Mouse (Mus musculus) hindbrain, embryonic 12.5 days (tissue): Measurements from ENCODE around the gene Higd2a. TPM values are rescaled to one million over a fixed set of nuclear protein-coding genes. Genes with fewer than 3 reads are reported as not detected.
"Not testable (repeated sequence)": the region's sequence is repeated elsewhere in the genome, so short reads cannot be mapped to it uniquely, and the experiment has no call there.

Experiments used
- ATAC-seq: fragments of 200-750 bp; cut with Nextera tagmentation; 2 replicates; pipeline ENCODE4 v1.8.0; 2017; ENCODE audit warnings: moderate TSS enrichment; ENCODE audit not compliant: low FRiP score
- H3K27ac ChIP-seq: fragments of 300-500 bp; sonication (generic); 2 replicates; pipeline ENCODE4 v1.5.1; 2016; ENCODE audit warnings: mild to moderate bottlenecking
- H3K27me3 ChIP-seq: fragments of 300-500 bp; sonication (generic); 2 replicates; pipeline ENCODE4 v1.6.1; 2016; ENCODE audit warnings: mild to moderate bottlenecking
- H3K36me3 ChIP-seq: fragments of 300-500 bp; sonication (generic); 2 replicates; pipeline ENCODE4 v1.6.1; 2016; ENCODE audit warnings: mild to moderate bottlenecking
- H3K4me1 ChIP-seq: fragments of 300-500 bp; sonication (generic); 2 replicates; pipeline ENCODE4 v1.6.1; 2016
- H3K4me2 ChIP-seq: fragments of 300-500 bp; sonication (generic); replicated peaks from 2 replicates; pipeline ENCODE4 v1.6.1; 2016; ENCODE audit warnings: mild to moderate bottlenecking
- H3K4me3 ChIP-seq: fragments of 300-500 bp; sonication (generic); 2 replicates; pipeline ENCODE4 v1.5.1; 2016; ENCODE audit warnings: mild to moderate bottlenecking
- H3K9ac ChIP-seq: fragments of 300-500 bp; sonication (generic); 2 replicates; pipeline ENCODE4 v1.6.1; 2016; ENCODE audit warnings: mild to moderate bottlenecking, moderate library complexity
- H3K9me3 ChIP-seq: fragments of 300-500 bp; sonication (generic); replicated peaks from 2 replicates; pipeline ENCODE4 v1.6.1; 2016; ENCODE audit warnings: mild to moderate bottlenecking
- WGBS: fragments of 180-500 bp; shearing (Covaris S2); methylation state at CpG from one replicate; pipeline ENCODE4 v1.1.7; 2016; 5-methylcytosine and 5-hydroxymethylcytosine counted together
- polyA plus RNA-seq: library from polyadenylated mRNA; unstranded; fragments of >200 nt; fragmentation: Nextera tagmentation; extraction: Ambion mirVana; gene quantifications from 2 replicates; pipeline ENCODE4 v1.2.1, GENCODE M21; 2016

Gene Higd2a
- polyA plus RNA-seq, 1 experiment from 2014 or later = 172 TPM

- WGBS = 13% methylated on average over 8 of the region's 8 CpGs
- Histone ChIP-seq H3K9me3 (no peaks in the 10 kb centered on the region), H3K4me3 (no peak overlapping the region), H3K36me3 (no peaks in the 10 kb centered on the region), H3K4me2 (0 out of 2 replicates have a peak overlapping the region, but pooled peaks have one; percentile 13), H3K4me1 (peaks cover 25% of the 10 kb centered on the region), H3K9ac (peak overlapping the region; percentile 0; the same call in 1 of the 2 replicates), H3K27me3 (no peaks in the 10 kb centered on the region), H3K27ac (no peak overlapping the region)
- ATAC-seq = no peak
These were observed 18.7 kb downstream of the Higd2a start for GRCm38 (mm10) chr13:54608666-54609065.

- no peaks in the 10 kb centered on the region for H3K36me3 ChIP-seq
- no peak overlapping the region for H3K27ac ChIP-seq
- peak overlapping the region; percentile 13; the same call in 1 of the 2 replicates for H3K4me2 ChIP-seq
- no peak overlapping the region for H3K9ac ChIP-seq
- H3K4me1 ChIP-seq = peaks cover 25% of the 10 kb centered on the region
- no peaks in the 10 kb centered on the region for H3K27me3 ChIP-seq
- no peak overlapping the region for H3K4me3 ChIP-seq
- no peaks in the 10 kb centered on the region for H3K9me3 ChIP-seq
- no peak for ATAC-seq
- 20% methylated on average over 1 of the region's 1 CpGs for WGBS
These were observed 19.3 kb downstream of the Higd2a start for GRCm38 (mm10) chr13:54609301-54609700.

GRCm38 (mm10) chr13:54610613-54610971 is 20.6 kb downstream of the Higd2a start:
- H3K4me2 ChIP-seq = peak overlapping the region; percentile 83
- H3K27ac ChIP-seq = 0 out of 2 replicates have a peak overlapping the region, but pooled peaks have one; percentile 13
- ATAC-seq = peak; percentile 36; the same call in 1 of the 2 replicates
- H3K9me3 ChIP-seq = no peaks in the 10 kb centered on the region
- peaks cover 25% of the 10 kb centered on the region for H3K4me1 ChIP-seq
- peak overlapping the region; percentile 72 for H3K9ac ChIP-seq
- 12% methylated on average over 13 of the region's 13 CpGs for WGBS
- peak overlapping the region; percentile 53 for H3K4me3 ChIP-seq
- H3K27me3 ChIP-seq = no peaks in the 10 kb centered on the region
- H3K36me3 ChIP-seq = no peaks in the 10 kb centered on the region

DNA sequence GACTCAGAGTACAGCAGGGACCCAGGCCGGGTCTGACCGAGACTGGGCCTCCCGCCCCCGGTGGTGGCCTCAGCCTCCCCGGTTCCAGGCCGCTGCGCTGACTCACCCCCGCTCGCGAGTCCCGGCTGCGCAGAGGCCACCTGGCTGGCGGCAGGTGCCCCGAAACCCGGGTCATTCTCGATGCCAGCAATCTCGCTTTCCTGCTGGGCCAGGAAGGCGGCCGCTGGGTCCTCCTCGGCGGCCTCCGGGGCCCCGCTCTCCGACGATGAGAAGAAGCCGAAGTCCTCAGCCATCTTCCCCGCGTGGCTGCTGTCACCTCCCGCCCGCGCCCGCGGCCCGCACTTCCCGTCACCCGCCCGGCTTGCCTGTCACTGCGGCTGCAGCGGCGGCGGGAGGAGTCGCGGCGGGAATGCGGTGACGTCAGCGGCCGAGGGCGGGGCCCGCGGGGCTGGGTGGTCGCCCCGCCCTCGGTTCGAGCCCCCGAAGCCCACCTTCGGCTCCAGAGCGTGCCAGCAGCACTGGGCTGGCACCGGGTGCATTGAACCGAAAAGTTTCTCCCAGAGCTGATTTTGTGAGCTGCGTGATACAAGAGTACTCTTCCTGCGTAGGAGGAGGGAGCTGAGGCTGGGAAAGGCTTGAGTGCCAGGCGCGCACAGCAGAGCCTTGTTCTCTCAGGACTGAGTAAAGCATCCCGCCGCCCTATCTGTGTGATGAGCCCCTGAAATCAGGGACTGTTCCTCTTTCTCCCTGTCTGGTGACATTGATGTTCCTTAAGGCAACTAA is 21.2 kb downstream of the Higd2a start, which contains the start of gene Cltb:
Cltb (minus strand) TSS at position 373 of the 783 bp plus-strand sequence.
- peak within 1 kb of the TSS; percentile 83 for H3K4me2 ChIP-seq
- peaks cover 25% of the 10 kb centered on the region for H3K4me1 ChIP-seq
- no peaks in the 10 kb centered on the region for H3K9me3 ChIP-seq
- H3K27ac ChIP-seq = 0 out of 2 replicates have a peak within 1 kb of the TSS, but pooled peaks have one; percentile 13
- no peaks in the 10 kb centered on the region for H3K36me3 ChIP-seq
- ATAC-seq = peak; percentile 71
- 2% methylated on average over 53 of the region's 66 CpGs for WGBS
- no peaks in the 10 kb centered on the region for H3K27me3 ChIP-seq
- H3K4me3 ChIP-seq = peak within 1 kb of the TSS; percentile 53
- H3K9ac ChIP-seq = peak within 1 kb of the TSS; percentile 72

- peaks cover 22% of the 10 kb centered on the region for H3K4me1 ChIP-seq
- WGBS = 80% methylated on average over 8 of the region's 8 CpGs
- H3K4me2 ChIP-seq, H3K27me3 ChIP-seq, ATAC-seq, H3K4me3 ChIP-seq, H3K9me3 ChIP-seq, H3K27ac ChIP-seq, H3K36me3 ChIP-seq, H3K9ac ChIP-seq: not testable (repeated sequence)
These were observed 23.1 kb downstream of the Higd2a start for GRCm38 (mm10) chr13:54613141-54613540.

DNA sequence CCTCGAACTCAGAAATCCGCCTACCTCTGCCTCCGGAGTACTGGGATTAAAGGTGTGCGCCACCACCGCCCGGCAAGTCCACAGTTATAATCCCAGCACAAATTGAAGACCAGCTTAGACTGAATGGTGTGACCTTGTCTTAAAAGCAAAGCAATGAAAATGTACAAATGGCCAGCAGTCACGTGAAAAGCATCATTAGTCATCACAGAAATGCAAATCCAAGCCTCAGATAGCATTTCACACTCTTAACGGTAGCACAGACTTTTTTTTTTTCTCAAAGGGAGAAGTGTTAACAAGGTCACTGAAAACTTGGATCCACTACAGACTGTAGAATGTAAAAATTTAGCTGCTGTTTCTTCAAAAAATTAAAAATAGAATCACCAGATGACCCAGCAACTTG is 26.3 kb downstream of the Higd2a start:
- Histone ChIP-seq H3K27ac (no peak overlapping the region), H3K4me3 (no peak overlapping the region), H3K9ac (no peak overlapping the region), H3K4me2 (no peak overlapping the region), H3K36me3 (no peaks in the 10 kb centered on the region), H3K9me3 (no peaks in the 10 kb centered on the region), H3K4me1 (no peaks in the 10 kb centered on the region; the same call in 1 of the 2 replicates), H3K27me3 (no peaks in the 10 kb centered on the region; the same call in 1 of the 2 replicates)
- WGBS = 84% methylated on average over 8 of the region's 8 CpGs
- ATAC-seq = no peak

- ATAC-seq = no peak
- no peaks in the 10 kb centered on the region for H3K4me1 ChIP-seq
- H3K27me3 ChIP-seq = no peaks in the 10 kb centered on the region; the same call in 1 of the 2 replicates
- H3K36me3 ChIP-seq = no peaks in the 10 kb centered on the region
- no peaks in the 10 kb centered on the region for H3K9me3 ChIP-seq
- H3K4me2 ChIP-seq = no peak overlapping the region
- no peak overlapping the region for H3K9ac ChIP-seq
- H3K4me3 ChIP-seq = no peak overlapping the region
- WGBS = 73% methylated on average over 6 of the region's 6 CpGs
- H3K27ac ChIP-seq = no peak overlapping the region
These were observed 27.0 kb downstream of the Higd2a start for GRCm38 (mm10) chr13:54616998-54617397.

DNA sequence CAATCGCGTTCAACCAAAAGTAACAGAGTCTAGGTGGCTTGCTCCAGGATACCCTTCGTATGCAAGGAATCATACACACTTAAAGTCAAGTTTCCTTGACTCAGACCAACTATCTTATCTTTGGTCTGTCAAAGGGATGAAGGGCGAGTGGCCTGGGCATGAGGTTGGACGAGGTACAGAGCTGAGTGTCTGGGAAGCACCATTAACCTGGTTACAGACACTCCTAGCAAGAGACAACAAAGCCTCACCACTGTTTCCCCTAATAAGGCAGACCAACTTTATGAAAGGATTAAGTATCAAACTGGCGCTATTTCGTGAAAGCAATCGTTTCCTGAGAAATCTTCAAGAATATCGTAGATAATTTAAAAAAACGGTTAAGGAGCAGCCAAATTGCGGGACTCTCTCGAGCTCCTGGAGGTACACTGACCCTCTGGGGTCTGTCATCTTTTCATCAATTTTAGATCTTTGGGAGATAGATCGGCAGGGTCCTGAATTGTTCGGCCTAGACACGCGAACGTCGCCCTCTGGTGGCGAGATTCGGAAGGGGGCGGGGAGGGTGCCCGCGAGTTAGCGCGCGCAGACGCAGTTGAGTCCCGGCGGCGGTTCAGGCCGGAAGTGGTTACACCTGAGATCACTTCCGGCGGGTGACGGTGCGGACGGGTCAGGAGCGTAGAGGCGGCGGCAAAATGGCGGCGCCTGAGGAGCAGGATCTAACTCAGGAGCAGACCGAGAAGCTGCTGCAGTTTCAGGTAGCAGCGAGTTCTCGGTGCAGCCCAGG is 31.3 kb downstream of the Higd2a start, which contains the start of gene Faf2:
Faf2 (plus strand) TSS at position 630 of the 778 bp plus-strand sequence.
- H3K4me2 ChIP-seq = peak within 1 kb of the TSS; percentile 80
- peak within 1 kb of the TSS; percentile 93 for H3K4me3 ChIP-seq
- no peaks in the 10 kb centered on the region for H3K36me3 ChIP-seq
- H3K9me3 ChIP-seq = no peaks in the 10 kb centered on the region
- ATAC-seq = peak; percentile 98
- H3K4me1 ChIP-seq = peaks cover 21% of the 10 kb centered on the region
- H3K27me3 ChIP-seq = no peaks in the 10 kb centered on the region; the same call in 1 of the 2 replicates
- peak within 1 kb of the TSS; percentile 91 for H3K9ac ChIP-seq
- WGBS = 13% methylated on average over 44 of the region's 44 CpGs
- H3K27ac ChIP-seq = peak within 1 kb of the TSS; percentile 87

GRCm38 (mm10) chr13:54621960-54622521 is 32.0 kb downstream of the Higd2a start:
- ATAC-seq = peak; percentile 86
- 3% methylated on average over 27 of the region's 27 CpGs for WGBS
- Histone ChIP-seq H3K27me3 (no peaks in the 10 kb centered on the region; the same call in 1 of the 2 replicates), H3K9ac (peak overlapping the region; percentile 91), H3K4me3 (peak overlapping the region; percentile 93), H3K9me3 (no peaks in the 10 kb centered on the region), H3K4me1 (peaks cover 21% of the 10 kb centered on the region), H3K4me2 (peak overlapping the region; percentile 80), H3K27ac (peak overlapping the region; percentile 87), H3K36me3 (no peaks in the 10 kb centered on the region)

DNA sequence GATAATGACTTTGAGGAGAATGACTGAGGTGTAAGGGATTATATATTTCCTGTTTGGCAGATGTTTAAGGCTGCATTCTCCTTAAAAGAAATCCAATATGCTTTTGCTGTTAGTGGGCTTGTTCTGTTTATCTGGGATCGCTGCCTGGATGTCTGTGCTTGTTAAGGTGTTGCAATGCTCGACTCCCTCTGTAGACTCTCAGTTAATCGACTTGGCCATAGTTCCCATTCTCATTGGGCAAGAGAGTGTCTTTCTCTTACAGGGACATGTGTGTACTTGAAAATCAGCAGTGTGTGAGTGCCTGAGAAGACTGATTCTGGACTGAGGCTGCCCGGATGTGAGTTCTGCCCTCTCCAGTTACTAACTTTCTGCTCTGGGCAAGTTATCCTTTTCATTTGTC is 39.1 kb downstream of the Higd2a start:
- WGBS = 92% methylated on average over 4 of the region's 4 CpGs
- ATAC-seq = no peak
- H3K36me3 ChIP-seq = peaks cover 13% of the 10 kb centered on the region

GRCm38 (mm10) chr13:54632731-54633277 is 42.8 kb downstream of the Higd2a start:
- Histone ChIP-seq H3K4me2 (no peak overlapping the region), H3K9ac (no peak overlapping the region), H3K27ac (no peak overlapping the region), H3K27me3 (no peaks in the 10 kb centered on the region), H3K9me3 (no peaks in the 10 kb centered on the region), H3K36me3 (peaks cover 28% of the 10 kb centered on the region), H3K4me3 (no peak overlapping the region), H3K4me1 (no peaks in the 10 kb centered on the region)
- WGBS = 73% methylated on average over 3 of the region's 3 CpGs
- ATAC-seq = no peak

More for the DNA sequence above, 39.1 kb downstream of the Higd2a start:
- Histone ChIP-seq H3K27ac (no peak overlapping the region), H3K9me3 (no peaks in the 10 kb centered on the region), H3K4me3 (no peak overlapping the region), H3K9ac (no peak overlapping the region), H3K27me3 (no peaks in the 10 kb centered on the region), H3K4me2 (no peak overlapping the region), H3K4me1 (peaks cover 6% of the 10 kb centered on the region; the same call in 1 of the 2 replicates)
